Comparison of ENCODE assay signal across 26 mouse cellular contexts in the genomic region with DNA sequence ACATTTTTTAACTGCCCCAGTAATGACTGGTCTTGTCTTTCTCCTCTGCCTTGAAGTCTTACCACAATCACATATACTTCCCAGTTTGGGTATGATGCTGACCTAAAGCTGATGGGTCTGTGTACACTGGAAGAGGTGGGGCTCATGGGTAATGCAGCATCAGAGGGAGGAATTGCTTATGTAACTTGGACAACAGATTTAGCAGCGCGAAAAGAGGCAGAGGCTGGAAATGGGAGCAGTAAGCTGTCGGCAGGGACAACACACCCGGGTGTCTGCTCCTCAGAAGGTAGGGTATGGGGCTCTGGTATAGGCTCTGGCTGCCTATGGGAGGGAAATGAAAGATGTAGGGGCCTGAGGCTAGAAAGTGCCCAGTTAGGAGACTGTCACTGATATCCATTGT. TPM values are rescaled to one million over a fixed set of nuclear protein-coding genes. Genes with fewer than 3 reads are reported as not detected.
DNase-seq lines count a peak whose midpoint lies in the region; ATAC-seq lines count a peak whose summit lies in the region.
"Had no signal": no experiment of that assay in that cellular context is flagged by ENCODE, and none has a peak within 500 bp of the region (broad histone marks: within the 10 kb centered on the region; RNA-seq: fewer than 3 reads in every experiment).

A gene (plus strand): TSS at position 188 of the 400 bp plus-strand sequence.

- no peak within 1 kb of the TSS for H3K27ac ChIP-seq in midbrain, embryonic 16.5 days (ENCODE audit: low read length)
- no peak within 1 kb of the TSS for H3K27ac ChIP-seq in midbrain, embryonic 14.5 days (replicated peaks; ENCODE audit: low read depth, low read length)
- no peak within 1 kb of the TSS for H3K27ac ChIP-seq in forebrain, embryonic 15.5 days (replicated peaks)
- H3K27ac ChIP-seq: heart, adult 2 months; hindbrain, embryonic 14.5 days; limb, embryonic 10.5 days; midbrain, embryonic 13.5 days had no signal

- DNase-seq in frontal cortex, postnatal 14 days (ENCODE audit: low spot score in 2 of 2) = no peak
- no peak for DNase-seq in midbrain, embryonic 14.5 days
- peak; percentile 54 to 69 for DNase-seq in frontal cortex, postnatal 36 days (ENCODE audit: low spot score in 2 of 2)
- peak; percentile 34 to 50 for DNase-seq in right cerebral cortex, postnatal 36 days (ENCODE audit: low spot score in 2 of 2)
- no peak for DNase-seq in spleen, postnatal 10 days (ENCODE audit: low spot score in 2 of 2)
- DNase-seq: adrenal gland, adult 8-10 months; cerebellum, adult 11 months; cerebellum, postnatal 14 days; embryo, embryonic 11 days; gastrocnemius, postnatal 14 days; heart, adult 2 months; heart, postnatal 36 days; kidney, adult 8-10 months; kidney, postnatal 14 days; liver, postnatal 0 days; lung, postnatal 14 days; thymus, postnatal 14 days had no signal

- 92% methylated on average over 4 of the region's 4 CpGs for WGBS in midbrain, embryonic 16.5 days
- WGBS in midbrain, embryonic 14.5 days = 94% methylated on average over 4 of the region's 4 CpGs
- WGBS in forebrain, embryonic 15.5 days = 91% methylated on average over 4 of the region's 4 CpGs

- H3K27me3 ChIP-seq in midbrain, embryonic 16.5 days (ENCODE audit: control insufficient read depth, insufficient read depth, low read depth, low read length) = no peaks in the 10 kb centered on the region
- H3K27me3 ChIP-seq in midbrain, embryonic 14.5 days (ENCODE audit: control insufficient read depth, insufficient read depth, low read length) = no peaks in the 10 kb centered on the region
- no peaks in the 10 kb centered on the region for H3K27me3 ChIP-seq in forebrain, embryonic 15.5 days
- H3K27me3 ChIP-seq: midbrain, embryonic 13.5 days; Patski had no signal

- peaks cover 40% of the 10 kb centered on the region for H3K36me3 ChIP-seq in midbrain, embryonic 16.5 days (ENCODE audit: control insufficient read depth, insufficient read depth, low read length)
- H3K36me3 ChIP-seq in midbrain, embryonic 14.5 days (ENCODE audit: control insufficient read depth, insufficient read depth, low read length) = peaks cover 71% of the 10 kb centered on the region
- H3K36me3 ChIP-seq in forebrain, embryonic 15.5 days = peaks cover 70% of the 10 kb centered on the region

- H3K9me3 ChIP-seq in midbrain, embryonic 16.5 days (replicated peaks; ENCODE audit: control insufficient read depth, low read length, poor library complexity, severe bottlenecking) = no peaks in the 10 kb centered on the region
- H3K9me3 ChIP-seq in midbrain, embryonic 14.5 days (ENCODE audit: control insufficient read depth, low read length) = no peaks in the 10 kb centered on the region
- no peaks in the 10 kb centered on the region for H3K9me3 ChIP-seq in forebrain, embryonic 15.5 days
- H3K9me3 ChIP-seq: limb, embryonic 10.5 days; midbrain, embryonic 13.5 days had no signal

- no peak within 1 kb of the TSS for H3K4me3 ChIP-seq in midbrain, embryonic 16.5 days (ENCODE audit: low read depth, low read length)
- H3K4me3 ChIP-seq in midbrain, embryonic 14.5 days (replicated peaks; ENCODE audit: low read depth, low read length) = no peak within 1 kb of the TSS
- no peak within 1 kb of the TSS for H3K4me3 ChIP-seq in forebrain, embryonic 15.5 days
- H3K4me3 ChIP-seq: heart, adult 2 months; limb, embryonic 10.5 days; midbrain, embryonic 13.5 days; myocyte had no signal

- peak; percentile 90 for ATAC-seq in frontal cortex, adult (ENCODE audit: low TSS enrichment)
- ATAC-seq in midbrain, embryonic 16.5 days = no peak
- ATAC-seq in midbrain, embryonic 14.5 days (ENCODE audit: low FRiP score, low TSS enrichment) = no peak
- ATAC-seq in forebrain, embryonic 15.5 days (replicated peaks) = no peak
- ATAC-seq: forebrain, embryonic 16.5 days; liver, postnatal 0 days; midbrain, embryonic 13.5 days; Patski had no signal

- no peaks in the 10 kb centered on the region for H3K4me1 ChIP-seq in midbrain, embryonic 16.5 days (ENCODE audit: control insufficient read depth, insufficient read depth, low read length)
- H3K4me1 ChIP-seq in midbrain, embryonic 14.5 days (ENCODE audit: control insufficient read depth, insufficient read depth, low read length) = no peaks in the 10 kb centered on the region
- no peaks in the 10 kb centered on the region for H3K4me1 ChIP-seq in forebrain, embryonic 15.5 days
- H3K4me1 ChIP-seq: limb, embryonic 10.5 days; midbrain, embryonic 13.5 days had no signal

- no peak within 1 kb of the TSS for H3K4me2 ChIP-seq in midbrain, embryonic 16.5 days (ENCODE audit: low read length)
- no peak within 1 kb of the TSS for H3K4me2 ChIP-seq in midbrain, embryonic 14.5 days (ENCODE audit: low read length)
- no peak within 1 kb of the TSS for H3K4me2 ChIP-seq in forebrain, embryonic 15.5 days (replicated peaks)
- H3K4me2 ChIP-seq: hindbrain, embryonic 14.5 days; midbrain, embryonic 13.5 days had no signal

- 0 out of 2 replicates have a peak within 1 kb of the TSS, but pooled peaks have one; percentile 6 for H3K9ac ChIP-seq in midbrain, embryonic 16.5 days (ENCODE audit: low read depth, low read length)
- H3K9ac ChIP-seq in midbrain, embryonic 14.5 days (replicated peaks; ENCODE audit: low read length) = no peak within 1 kb of the TSS
- no peak within 1 kb of the TSS for H3K9ac ChIP-seq in forebrain, embryonic 15.5 days (replicated peaks)
- H3K9ac ChIP-seq: hindbrain, embryonic 14.5 days; liver, postnatal 0 days; midbrain, embryonic 13.5 days had no signal

RNA-seq across cellular contexts. Expression of the gene that starts here (rescaled TPM):
- 0.15 and 0.25 TPM in 2 replicates for polyA plus RNA-seq in midbrain, embryonic 16.5 days (2015; fragmentation: Nextera tagmentation; extraction: Ambion mirVana)
- polyA plus RNA-seq in midbrain, embryonic 14.5 days (2014; fragmentation: Nextera tagmentation; extraction: Ambion mirVana) = 0.15 and 0.34 TPM in 2 replicates
- 0.17 and 0.27 TPM in 2 replicates for polyA plus RNA-seq in forebrain, embryonic 15.5 days (2015; fragmentation: Nextera tagmentation; extraction: Ambion mirVana)
- polyA plus RNA-seq: forebrain, embryonic 16.5 days had no signal

Comparison
In these comparisons a context has a peak if more than half of its experiments do, and no peak if none do; other contexts are left out.
1. DNase-seq: peak in frontal cortex, postnatal 36 days (2 of 2) and right cerebral cortex, postnatal 36 days (2 of 2); none in frontal cortex, postnatal 14 days (0 of 2), midbrain, embryonic 14.5 days (single experiment) and spleen, postnatal 10 days (0 of 2).